Mouse (Mus musculus): Measurements from ENCODE around the gene Rasgef1b.

Gene Rasgef1b

DNA sequence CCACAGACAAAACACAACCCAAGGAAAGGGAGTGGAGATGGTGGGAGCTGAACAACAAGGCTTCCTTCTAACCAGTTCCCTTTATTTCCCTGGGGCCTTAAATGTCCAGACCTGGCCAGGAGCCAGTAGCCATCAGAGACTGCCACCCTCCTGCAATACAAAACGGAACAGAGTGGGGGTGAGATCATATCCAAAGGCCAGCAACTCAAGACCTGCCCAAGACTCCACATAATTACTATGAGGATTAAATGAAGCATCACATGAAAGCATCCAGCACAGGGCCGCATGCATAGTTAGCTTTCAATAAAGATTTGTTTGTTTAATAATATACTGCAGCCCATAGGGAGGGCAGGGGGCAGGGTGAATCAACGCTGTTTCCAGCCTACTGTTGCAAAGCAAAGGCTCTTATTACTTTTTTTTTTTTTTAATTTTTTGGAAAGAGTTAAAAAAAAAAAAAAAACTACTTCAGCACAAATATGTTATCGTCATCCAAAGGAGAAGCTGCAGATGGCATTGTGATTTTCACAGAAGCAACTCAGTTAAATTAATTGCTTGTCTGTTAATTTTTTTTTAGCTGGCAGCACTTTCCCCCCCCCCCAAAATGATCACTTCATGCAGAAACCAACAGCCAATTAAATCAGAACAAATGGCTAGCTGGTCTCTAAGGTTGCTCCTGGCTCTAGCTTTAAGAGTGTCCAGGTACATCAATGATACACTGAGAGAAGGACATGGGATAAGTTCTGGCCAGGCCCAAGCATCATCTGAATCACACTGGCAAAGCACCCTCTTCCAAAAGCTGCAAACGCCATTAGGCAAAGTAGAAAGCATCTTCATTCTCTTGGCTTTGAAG, 241.6 kb downstream of the Rasgef1b start:
- no peak for DNase-seq

DNA sequence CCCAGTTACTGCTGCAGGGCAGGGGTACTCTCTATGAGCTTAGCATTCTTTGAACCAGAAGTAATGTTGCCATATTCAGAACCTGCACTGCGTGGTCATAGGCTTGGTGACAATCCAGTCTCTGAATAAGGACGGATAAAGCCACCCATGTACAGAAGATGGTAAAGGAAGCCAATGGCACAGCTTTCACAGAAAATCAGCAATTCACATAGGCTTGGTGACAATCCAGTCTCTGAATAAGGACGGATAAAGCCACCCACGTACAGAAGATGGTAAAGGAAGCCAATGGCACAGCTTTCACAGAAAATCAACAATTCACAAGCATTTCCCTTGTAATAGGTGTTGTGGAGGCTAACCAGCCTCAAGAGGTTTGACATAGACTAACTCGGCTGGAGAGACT, 245.7 kb downstream of the Rasgef1b start:
- no peak for DNase-seq

DNA sequence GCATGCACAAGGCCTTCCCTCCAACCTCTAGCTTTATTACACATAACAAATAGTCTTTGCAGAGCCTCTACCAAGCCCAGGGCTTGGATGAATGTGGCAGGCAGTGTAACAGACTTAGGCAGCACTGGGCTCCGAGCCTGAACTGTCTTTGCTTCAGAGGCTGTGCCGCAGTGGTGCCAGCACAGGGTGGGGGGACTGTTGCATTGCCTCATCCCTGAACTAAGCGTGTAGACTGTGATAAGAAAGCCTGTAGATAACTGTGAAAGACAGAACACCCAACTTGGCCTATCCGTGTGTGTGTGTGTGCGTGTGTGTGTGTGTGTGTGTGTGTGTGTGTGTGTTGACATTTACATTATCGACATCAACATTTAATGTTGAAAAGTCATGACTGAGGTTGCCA, 246.3 kb downstream of the Rasgef1b start:
- no peak for DNase-seq

DNA sequence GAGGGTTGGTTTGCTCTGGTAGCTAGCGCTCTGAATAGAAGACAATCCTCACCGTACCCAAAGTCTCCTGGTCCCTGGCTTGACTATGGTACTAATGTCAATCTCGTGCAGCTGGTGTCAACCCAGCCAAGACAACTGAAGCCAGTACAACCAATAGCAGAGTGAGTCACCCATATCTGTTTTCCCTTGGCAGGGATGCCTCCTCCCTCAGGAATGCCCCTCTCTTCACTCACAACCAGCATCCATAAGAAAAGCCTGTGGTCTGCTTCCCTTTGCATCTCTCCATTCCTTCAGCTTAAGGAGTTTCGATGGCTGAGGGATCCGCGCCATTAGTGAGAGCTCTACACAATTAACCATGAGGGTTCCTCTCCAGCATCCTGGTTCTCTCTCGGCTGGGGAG, 246.8 kb downstream of the Rasgef1b start:
- no peak for DNase-seq

DNA sequence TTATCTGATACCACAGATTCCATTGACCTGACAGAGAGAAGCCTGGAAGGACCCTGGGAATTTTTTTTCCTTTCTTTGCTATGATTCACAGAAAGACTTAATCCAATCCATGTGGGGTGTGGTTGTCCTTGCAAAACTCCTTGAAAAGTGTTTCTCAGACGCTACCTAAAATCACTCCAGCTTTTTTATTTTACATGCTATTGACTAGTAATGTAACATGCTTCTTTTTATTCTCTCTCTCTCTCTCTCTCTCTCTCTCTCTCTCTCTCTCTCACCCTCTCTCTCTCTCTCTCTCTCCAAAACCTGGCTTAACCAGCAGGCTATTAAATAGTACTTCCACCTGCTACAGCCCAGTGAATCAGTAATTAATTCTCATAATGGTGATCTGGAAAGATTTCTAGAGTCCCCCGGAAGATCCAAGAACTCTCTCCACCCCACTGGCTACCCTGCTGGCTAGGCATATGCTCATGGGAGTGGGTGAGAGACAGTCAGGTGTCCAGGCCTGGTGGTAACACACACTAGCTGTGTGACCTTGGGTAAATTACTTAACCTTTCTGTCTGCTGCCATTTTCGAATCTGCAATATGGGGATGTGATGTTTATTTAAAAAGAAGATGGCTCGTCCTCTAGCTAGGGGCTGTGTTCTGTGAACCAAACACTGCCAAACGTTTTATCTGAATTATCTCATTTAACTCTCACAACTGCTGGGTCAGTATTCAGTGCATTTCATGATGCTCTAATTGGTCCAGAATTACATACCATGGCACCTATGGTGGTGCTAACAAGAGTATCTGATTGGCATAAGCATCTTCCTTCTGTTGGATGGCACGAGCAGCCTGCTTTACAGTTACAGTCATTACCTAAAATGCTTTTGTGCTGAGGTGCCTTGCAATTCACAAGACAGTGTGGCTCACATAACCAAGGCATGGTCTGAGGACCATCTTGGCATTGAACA, 248.5 kb downstream of the Rasgef1b start:
- DNase-seq, result no peak

DNA sequence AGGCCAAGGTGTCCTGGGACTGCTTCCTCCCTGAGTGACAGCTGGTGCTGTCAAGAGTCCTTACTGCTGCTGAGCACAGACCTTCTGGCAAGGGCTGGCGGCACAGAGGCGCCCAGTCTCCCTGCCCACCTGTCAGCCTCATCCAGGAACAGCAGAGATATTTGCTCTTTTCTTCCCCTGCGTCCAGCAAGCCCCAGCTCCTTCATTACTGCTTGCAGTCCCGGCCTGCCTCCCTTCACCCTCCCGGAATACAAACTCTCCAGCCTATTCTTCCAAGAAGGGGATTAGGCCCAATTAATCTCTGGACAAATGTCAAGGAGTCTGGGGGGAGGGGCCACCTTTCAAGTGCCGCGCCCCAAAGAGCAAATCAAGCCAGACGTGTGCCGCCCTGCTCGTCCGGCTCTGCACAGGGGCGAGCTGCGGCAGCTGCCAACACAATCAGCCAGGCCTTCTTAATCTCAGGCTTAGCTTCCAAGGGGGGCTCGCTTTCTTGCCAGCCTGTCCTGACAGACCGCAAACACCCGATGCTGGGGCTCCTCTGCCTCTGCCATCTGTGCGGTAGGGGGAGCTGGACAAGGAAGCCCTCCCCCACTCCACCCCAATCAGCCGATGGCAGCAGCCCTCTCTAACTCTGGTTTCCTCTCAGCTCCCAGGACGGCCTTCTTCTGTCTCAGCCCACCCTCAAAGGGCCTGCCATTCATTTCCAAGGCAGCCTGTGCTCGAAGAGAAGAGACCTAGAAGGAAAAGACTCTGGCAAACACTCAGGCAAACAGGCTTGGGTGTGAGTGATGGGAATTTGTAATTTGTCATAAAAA, 249.4 kb downstream of the Rasgef1b start:
- DNase-seq, result peak; percentile 30

DNA sequence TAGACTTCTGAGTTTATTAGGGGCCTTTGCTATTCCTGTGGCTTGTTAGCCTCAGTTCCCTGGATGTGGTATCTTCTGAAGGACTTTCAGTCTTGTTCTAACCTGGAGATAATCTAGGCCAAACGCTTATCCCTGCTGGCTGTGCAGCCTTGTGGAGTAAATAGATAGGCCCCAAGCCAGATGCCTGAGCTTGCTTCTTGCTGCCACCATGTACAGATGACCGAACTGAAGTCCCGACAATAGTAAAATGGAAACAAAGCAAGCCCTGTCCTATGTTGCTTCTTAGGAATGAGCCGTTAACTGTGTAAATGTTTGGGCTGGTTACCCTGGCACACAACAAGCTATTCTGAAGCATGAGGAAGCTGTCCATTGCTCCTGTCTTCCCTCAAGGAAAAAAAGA, 250.1 kb downstream of the Rasgef1b start:
- DNase-seq, result no peak

DNA sequence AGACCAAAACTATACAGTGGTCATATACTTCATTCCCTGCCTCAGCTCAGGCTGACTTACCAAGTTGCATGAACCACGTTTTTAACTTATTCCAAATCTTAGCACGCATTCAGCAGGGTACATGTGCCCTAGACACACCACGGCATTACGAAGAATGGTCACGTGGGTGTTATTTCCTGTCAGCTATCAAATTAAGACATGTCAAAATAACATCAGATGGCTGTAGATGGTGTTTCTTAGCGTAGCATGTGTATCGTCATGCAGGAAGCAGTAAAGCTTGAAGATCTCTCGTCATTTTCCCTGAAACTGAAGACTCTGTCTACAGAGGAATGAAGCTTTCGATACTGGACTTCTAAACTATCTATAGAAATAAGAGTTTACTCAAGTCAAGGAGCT, 251.4 kb downstream of the Rasgef1b start:
- DNase-seq, result no peak

DNA sequence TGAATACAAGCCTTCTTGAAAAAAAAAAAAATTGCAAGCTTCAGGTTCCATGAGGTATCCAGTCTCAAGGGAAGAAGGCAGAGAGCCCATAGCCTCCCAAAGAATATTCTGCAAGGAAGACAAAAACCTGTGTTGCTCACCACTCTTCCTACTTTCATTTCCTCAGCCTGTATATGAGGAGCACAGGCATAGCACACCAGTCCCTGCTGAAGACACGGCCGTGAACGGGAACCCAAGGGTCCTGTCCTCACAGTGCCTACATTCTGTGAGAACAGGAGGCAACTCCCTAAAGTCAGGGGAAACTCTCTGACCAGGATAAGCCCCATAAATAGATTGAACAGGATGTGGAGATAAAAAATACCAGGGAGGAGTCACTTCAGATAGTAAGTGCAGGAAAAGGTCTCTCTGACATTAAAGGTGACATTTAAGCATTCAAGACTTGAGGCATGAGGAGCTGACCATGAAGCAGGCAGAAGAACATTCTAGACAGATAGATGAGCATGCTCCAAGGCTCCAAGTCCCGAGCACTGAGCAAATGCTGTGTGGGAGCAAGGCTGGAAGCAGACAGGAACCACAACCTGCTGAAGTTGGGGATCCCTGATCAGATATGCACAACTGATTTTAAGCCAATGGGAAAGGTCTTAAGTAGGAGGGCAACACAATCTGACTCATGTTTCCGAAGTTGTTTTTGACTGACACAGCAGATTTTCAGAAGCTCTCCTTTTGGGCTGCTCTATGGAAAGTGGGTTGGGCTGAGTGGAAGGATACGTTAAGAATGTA, 252.0 kb downstream of the Rasgef1b start:
- DNase-seq, result no peak

DNA sequence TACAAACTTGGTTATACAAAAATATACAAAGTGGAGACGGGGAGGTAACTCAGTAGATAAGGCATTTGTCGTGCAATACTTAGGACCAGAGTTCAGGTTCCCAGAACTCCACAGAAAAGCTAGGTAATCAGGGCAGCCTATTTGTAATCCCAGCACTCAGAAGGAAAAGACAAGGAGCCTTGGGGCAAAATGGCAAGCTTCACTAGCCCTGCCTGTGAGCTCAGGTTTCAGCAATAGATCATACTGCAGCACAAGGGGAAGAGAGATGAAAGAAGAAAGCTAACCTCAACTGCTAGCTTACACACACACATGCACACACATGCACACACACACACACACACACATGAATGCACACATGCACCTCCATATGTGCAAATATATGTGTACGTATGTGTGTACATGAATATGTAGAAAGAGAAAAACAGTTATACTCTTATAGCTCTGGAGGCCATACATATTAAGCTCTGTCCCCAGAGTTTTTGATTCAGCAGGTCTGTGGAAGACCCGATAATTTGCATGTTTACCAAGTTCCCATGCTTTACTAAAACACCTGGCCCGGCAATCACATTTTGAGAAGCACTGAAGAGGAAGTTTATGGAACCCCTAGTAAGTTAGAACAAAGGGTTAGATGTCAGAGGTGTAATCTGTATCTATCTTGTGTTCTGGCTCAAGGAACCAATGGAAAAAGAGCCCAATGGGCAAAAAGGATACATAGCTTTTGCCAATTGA, 256.1 kb downstream of the Rasgef1b start:
- DNase-seq, result no peak

DNA sequence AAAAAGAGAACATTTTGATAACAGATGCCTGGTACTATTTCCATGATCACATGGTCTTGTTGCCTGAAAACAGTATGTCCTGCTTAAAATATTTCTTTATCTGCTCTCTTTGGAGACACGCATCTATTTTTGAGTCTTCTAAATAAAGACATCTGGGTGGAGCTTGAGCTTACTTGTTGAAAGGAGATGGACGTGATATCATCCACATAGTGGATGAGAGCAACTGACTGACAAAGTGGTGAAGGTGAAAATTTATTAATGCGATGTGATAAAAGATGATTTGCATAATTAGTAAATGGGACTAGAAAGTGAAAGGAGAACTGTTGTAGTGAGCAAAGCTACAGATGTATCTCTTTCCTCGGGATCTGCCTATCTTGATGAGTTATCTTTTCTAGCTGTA, 257.1 kb downstream of the Rasgef1b start:
- no peak for DNase-seq

DNA sequence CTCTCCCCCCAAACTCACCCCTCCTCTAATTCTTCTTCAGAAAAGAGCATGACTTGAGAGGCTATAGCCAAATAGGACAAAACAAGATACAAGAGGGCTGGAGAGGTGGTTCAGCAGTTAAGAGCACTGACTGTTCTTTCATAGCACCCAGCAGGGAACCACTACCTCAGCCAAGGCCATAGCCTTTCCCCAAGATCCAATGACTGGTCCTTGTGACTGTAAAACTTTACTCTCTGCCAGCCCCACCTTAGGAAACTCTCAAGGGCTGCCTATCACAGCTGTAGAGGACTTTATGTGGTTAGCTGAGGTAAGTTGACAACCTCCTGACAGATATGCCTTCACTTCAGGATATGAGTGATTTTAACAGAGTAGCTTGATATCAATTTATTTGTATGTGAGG, 258.3 kb downstream of the Rasgef1b start:
- no peak for DNase-seq

DNA sequence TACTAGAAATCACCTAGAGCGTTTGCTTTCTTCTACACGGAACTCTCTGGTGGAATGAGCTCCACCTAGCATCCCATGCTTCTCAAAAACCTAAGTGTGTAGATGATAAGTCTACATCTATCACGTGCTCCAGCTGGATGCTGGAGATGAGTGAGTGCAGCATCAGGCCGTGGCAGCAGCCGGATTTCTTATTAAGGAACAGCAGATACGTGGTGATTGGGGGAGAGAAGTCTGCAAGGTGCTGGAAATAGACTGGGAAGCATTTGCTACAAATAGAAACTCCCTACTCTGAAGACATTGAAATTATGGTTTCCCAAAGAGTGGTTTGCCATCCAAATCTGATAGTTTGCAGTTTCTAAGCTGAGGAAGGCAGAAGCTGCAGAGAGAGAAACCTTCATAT, 269.9 kb downstream of the Rasgef1b start:
- no peak for DNase-seq

DNA sequence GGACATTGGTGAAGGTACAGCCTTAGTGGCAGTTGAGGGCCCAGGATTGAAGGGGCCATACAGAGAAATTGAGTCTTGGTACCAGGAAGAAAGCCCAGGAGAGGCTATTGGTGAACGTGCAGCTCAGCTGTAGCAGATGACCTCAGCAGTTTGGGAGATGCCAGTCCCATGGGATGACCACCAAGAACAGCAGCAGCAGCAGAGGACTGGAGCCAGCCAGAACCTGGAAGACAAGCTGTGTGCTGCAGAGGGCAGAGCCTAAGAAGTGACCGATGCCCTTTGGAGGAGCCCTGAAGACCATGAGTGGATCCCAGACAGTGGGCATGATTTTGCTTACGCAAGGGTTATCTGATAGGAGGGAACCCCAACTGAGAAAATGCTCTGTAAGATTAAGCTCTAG, 271.6 kb downstream of the Rasgef1b start:
- DNase-seq, result no peak

DNA sequence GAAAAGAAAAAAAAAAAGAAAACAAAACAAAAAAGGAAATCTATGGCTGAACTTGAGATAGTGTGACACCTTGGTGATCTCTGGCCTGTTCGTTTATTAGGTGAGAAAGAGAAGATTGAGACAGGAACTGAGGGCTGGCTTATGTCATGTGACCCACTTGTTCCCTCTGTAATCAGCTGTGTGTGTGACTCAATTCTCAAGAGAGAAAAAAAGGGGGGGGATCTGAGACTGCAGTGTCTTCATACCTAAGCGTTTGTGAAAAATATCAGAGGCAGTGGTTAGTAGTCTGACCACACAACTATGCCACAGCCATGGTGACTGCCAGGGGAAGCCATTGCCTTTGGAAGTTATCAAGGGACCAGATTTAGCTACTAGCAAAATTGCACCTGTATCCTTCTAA, 276.9 kb downstream of the Rasgef1b start:
- DNase-seq, result no peak

DNA sequence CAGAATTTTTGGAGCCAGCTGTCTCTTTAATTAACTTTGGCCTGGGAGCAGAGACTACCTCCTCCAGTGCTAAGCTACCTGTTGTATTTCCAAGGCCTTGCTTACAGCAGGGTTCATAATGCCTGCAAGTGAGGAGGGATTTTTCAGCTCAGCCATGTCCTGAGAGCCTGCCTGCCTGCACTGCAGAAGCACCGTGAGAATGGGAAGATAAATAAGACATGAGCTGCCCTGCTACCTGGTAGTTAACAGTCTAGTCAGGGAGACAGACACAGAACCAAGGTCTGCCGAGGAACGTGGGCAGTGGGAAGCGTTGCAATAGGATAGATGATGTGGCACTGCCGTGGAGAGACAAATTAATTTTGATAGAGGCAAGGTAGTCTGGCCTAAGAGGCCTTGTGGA, 277.4 kb downstream of the Rasgef1b start:
- no peak for DNase-seq

DNA sequence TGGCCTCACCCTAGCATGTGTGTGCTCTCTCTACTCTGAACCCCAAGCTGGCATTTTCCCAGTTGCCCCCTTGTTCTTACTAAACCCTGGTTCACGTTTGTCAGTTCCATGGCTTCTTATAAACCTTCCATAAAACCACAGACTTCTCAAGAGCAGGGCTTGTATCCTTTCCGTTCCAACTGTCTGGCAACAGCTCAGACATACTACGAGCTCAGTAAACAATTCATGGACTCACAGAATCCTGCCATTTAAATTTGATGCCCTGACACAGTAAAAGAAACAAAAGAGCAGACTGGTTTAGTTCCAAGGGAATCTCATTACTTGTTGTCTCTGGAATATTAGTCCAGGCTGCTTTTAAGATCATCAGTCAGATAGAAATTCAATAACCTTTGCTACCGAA, 277.9 kb downstream of the Rasgef1b start:
- no peak for DNase-seq

DNA sequence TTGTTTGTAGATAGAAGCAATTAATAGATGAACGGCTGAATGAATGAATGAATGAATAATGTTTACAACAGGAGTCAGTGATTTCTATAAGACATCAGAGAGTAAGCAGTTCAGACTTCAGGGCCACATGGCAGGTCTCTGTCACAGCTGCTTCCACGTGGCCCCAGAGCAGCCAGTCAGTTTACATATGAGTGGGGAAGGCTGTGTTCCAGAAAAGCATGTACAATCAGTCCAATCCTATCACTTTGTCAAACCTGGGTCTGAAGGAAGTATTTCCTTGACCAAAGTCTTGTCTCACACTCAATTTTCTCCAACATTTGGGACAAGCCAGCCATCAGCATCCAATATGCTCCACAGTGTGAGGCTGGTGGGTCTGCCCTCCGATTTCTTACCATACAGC, 278.4 kb downstream of the Rasgef1b start:
- no peak for DNase-seq

DNA sequence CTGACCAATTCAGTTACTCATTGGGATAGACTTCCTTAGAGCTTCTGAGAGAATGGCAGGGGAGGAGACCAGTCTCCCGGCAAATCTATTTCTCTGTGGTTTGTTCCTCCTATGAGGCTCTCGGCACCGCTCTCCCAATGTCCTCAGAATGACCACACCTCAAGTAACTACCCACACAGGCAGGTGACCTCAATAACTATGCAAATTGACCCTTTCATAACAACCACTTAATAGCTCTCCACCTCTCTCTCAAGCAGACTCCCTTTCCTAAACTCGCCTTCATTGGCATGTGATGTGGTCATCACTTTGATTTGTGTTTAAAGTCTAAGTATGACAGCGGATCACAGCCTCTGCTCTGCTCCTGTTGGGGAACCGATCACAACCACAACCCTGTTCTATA, 281.4 kb downstream of the Rasgef1b start:
- DNase-seq, result no peak

DNA sequence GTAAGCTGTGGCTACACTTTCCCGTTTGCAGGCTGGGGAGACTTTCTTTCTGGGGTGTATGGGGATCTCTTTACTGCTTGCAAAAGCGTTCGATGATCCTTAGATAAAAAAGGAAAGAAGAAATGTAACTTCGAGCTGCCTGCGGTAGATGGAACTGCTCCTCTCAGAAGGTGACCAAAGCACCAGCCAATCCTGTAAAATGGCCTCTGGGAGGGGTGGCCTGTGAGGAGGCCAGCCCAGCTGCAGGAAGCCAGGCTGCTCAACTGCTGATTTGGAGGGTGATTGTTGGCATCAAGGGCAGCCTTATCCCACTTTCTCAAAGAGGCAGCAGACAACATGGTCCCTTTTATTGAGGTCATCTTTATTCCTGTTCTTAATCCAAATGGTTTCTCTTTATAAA, 283.6 kb downstream of the Rasgef1b start:
- no peak for DNase-seq

DNA sequence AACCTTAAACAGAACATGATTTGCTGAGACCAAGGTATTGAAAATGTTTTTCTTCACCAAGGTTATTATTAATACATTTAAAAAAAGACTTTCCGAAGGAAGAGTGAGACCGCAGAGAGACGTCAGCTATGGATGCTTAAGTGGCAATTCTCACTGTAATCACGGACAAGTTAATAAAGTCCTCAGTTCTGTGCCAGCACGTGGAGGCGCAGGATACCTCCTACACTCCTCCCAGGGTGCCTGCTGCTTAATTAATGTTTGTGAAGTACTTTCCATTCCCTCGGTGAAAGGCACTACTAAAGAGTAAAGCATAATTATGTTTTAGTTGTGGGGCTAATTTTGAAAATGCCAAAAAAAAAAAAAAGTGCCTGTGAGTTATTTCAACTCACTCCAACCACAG, 284.1 kb downstream of the Rasgef1b start:
- DNase-seq, result no peak

DNA sequence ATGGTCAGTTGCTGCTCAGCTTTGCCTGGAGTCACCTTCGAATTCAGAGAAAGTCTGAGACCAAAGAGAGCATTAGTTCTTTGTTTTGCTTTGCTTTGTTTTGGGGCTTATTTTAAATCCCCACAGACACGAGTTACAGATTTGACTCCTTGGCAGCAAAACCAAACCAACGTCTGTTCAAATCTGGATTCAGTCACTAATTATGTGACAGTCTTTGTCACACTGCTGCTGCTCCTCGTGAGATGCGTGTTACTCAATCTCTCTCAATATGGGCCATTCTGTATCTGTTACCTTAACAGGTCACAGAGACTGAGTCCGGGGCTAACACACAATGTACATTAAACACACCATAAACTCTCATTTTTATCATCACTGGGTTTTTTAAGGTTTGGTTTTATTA, 288.8 kb downstream of the Rasgef1b start:
- no peak for DNase-seq
